Mouse (Mus musculus) limb, embryonic 12.5 days (tissue): ENCODE measurements at regions not wholly inside any gene's neighbourhood (a gene's known extent, or its start where the extent isn't known, plus 50 kb on each side); places are given as distances from the start of the nearest gene placed in this dataset.

Source experiments
- ATAC-seq: fragments of 200-750 bp; cut with Nextera tagmentation; 2 replicates; pipeline ENCODE4 v1.8.0; 2017; ENCODE audit warnings: low read depth, moderate TSS enrichment; ENCODE audit not compliant: insufficient number of reproducible peaks, insufficient read depth, low FRiP score, low TSS enrichment
- H3K27ac ChIP-seq: fragments of 300-500 bp; sonication (generic); 2 replicates; pipeline ENCODE4 v1.5.1; 2016; ENCODE audit warnings: mild to moderate bottlenecking, moderate library complexity
- H3K27me3 ChIP-seq: fragments of 300-500 bp; sonication (generic); 2 replicates; pipeline ENCODE4 v1.6.1; 2016; ENCODE audit warnings: mild to moderate bottlenecking, moderate library complexity
- H3K36me3 ChIP-seq: fragments of 300-500 bp; sonication (generic); 2 replicates; pipeline ENCODE4 v1.6.1; 2016; ENCODE audit warnings: mild to moderate bottlenecking, moderate library complexity
- H3K4me1 ChIP-seq: fragments of 300-500 bp; sonication (generic); replicated peaks from 2 replicates; pipeline ENCODE4 v1.6.1; 2016
- H3K4me2 ChIP-seq: fragments of 300-500 bp; sonication (generic); 2 replicates; pipeline ENCODE4 v1.6.1; 2016; ENCODE audit warnings: mild to moderate bottlenecking, moderate library complexity
- H3K4me3 ChIP-seq: fragments of 300-500 bp; sonication (generic); replicated peaks from 2 replicates; pipeline ENCODE4 v1.5.1; 2016; ENCODE audit warnings: mild to moderate bottlenecking
- H3K9ac ChIP-seq: fragments of 300-500 bp; sonication (generic); replicated peaks from 2 replicates; pipeline ENCODE4 v1.6.1; 2016; ENCODE audit warnings: mild to moderate bottlenecking, moderate library complexity
- H3K9me3 ChIP-seq: fragments of 300-500 bp; sonication (generic); 2 replicates; pipeline ENCODE4 v1.6.1; 2016; ENCODE audit warnings: mild to moderate bottlenecking, moderate library complexity
- WGBS: fragments of 180-500 bp; shearing (Covaris S2); methylation state at CpG from one replicate; pipeline ENCODE4 v1.1.7; 2016; 5-methylcytosine and 5-hydroxymethylcytosine counted together

GRCm38 (mm10) chr8:87208036-87208435, 264.4 kb downstream of the Cbln1 start:
- Histone ChIP-seq H3K27me3 (no peaks in the 10 kb centered on the region), H3K4me2 (no peak overlapping the region), H3K36me3 (no peaks in the 10 kb centered on the region), H3K4me1 (peaks cover 39% of the 10 kb centered on the region), H3K27ac (peak overlapping the region; percentile 32; the same call in 1 of the 2 replicates), H3K4me3 (no peak overlapping the region), H3K9me3 (no peaks in the 10 kb centered on the region), H3K9ac (no peak overlapping the region)
- ATAC-seq, result no peak

GRCm38 (mm10) chr8:87202639-87203160, 269.7 kb downstream of the Cbln1 start:
- Histone ChIP-seq H3K9ac (no peak overlapping the region), H3K4me2 (no peak overlapping the region), H3K4me1 (peaks cover 37% of the 10 kb centered on the region), H3K27ac (no peak overlapping the region), H3K36me3 (no peaks in the 10 kb centered on the region), H3K27me3 (no peaks in the 10 kb centered on the region), H3K4me3 (no peak overlapping the region), H3K9me3 (no peaks in the 10 kb centered on the region)
- no peak for ATAC-seq
- WGBS, result 84% methylated on average over 7 of the region's 7 CpGs

GRCm38 (mm10) chr8:87199461-87200131, 272.8 kb downstream of the Cbln1 start:
- 2% methylated on average over 8 of the region's 8 CpGs for WGBS
- no peaks in the 10 kb centered on the region for H3K36me3 ChIP-seq
- H3K27me3 ChIP-seq, result no peaks in the 10 kb centered on the region
- peak; percentile 56; the same call in 1 of the 2 replicates for ATAC-seq
- H3K4me2 ChIP-seq, result peak overlapping the region; percentile 30
- no peak overlapping the region for H3K4me3 ChIP-seq
- peak overlapping the region; percentile 20 for H3K27ac ChIP-seq
- no peaks in the 10 kb centered on the region for H3K9me3 ChIP-seq
- peaks cover 50% of the 10 kb centered on the region for H3K4me1 ChIP-seq
- no peak overlapping the region for H3K9ac ChIP-seq

GRCm38 (mm10) chr8:87197867-87198536, 274.4 kb downstream of the Cbln1 start:
- H3K4me3 ChIP-seq, result no peak overlapping the region
- ATAC-seq, result no peak
- 21% methylated on average over 8 of the region's 8 CpGs for WGBS
- H3K9me3 ChIP-seq, result no peaks in the 10 kb centered on the region
- H3K27me3 ChIP-seq, result no peaks in the 10 kb centered on the region
- H3K9ac ChIP-seq, result no peak overlapping the region
- H3K36me3 ChIP-seq, result no peaks in the 10 kb centered on the region
- H3K4me2 ChIP-seq, result no peak overlapping the region
- peak overlapping the region; percentile 12; the same call in 1 of the 2 replicates for H3K27ac ChIP-seq
- peaks cover 50% of the 10 kb centered on the region for H3K4me1 ChIP-seq

- no peaks in the 10 kb centered on the region for H3K27me3 ChIP-seq
- no peak for ATAC-seq
- WGBS, result 10% methylated on average over 5 of the region's 5 CpGs
- no peak overlapping the region for H3K4me2 ChIP-seq
- H3K36me3 ChIP-seq, result no peaks in the 10 kb centered on the region
- no peaks in the 10 kb centered on the region for H3K9me3 ChIP-seq
- H3K4me1 ChIP-seq, result peaks cover 45% of the 10 kb centered on the region
- H3K9ac ChIP-seq, result no peak overlapping the region
- H3K27ac ChIP-seq, result 0 out of 2 replicates have a peak overlapping the region, but pooled peaks have one; percentile 18
- no peak overlapping the region for H3K4me3 ChIP-seq
Measured at GRCm38 (mm10) chr8:87197000-87197399, 275.4 kb downstream of the Cbln1 start.

- no peaks in the 10 kb centered on the region for H3K9me3 ChIP-seq
- H3K36me3 ChIP-seq, result no peaks in the 10 kb centered on the region
- WGBS, result 43% methylated on average over 5 of the region's 5 CpGs
Measured at GRCm38 (mm10) chr8:87196050-87196449, 276.4 kb downstream of the Cbln1 start.

GRCm38 (mm10) chr8:87189791-87190385, 282.5 kb downstream of the Cbln1 start:
- Histone ChIP-seq H3K36me3 (no peaks in the 10 kb centered on the region), H3K27ac (peak overlapping the region; percentile 77), H3K27me3 (no peaks in the 10 kb centered on the region), H3K9me3 (peaks cover 4% of the 10 kb centered on the region; the same call in 1 of the 2 replicates), H3K4me1 (peaks cover 7% of the 10 kb centered on the region), H3K9ac (no peak overlapping the region), H3K4me2 (no peak overlapping the region), H3K4me3 (no peak overlapping the region)
- peak; percentile 34; the same call in 1 of the 2 replicates for ATAC-seq
- WGBS, result 28% methylated on average over 13 of the region's 13 CpGs

More at GRCm38 (mm10) chr8:87196050-87196449, 276.4 kb downstream of the Cbln1 start:
- no peak overlapping the region for H3K27ac ChIP-seq
- no peaks in the 10 kb centered on the region for H3K27me3 ChIP-seq
- no peak overlapping the region for H3K4me3 ChIP-seq
- H3K9ac ChIP-seq, result no peak overlapping the region
- H3K4me2 ChIP-seq, result no peak overlapping the region
- ATAC-seq, result no peak
- H3K4me1 ChIP-seq, result peaks cover 45% of the 10 kb centered on the region

- no peaks in the 10 kb centered on the region for H3K27me3 ChIP-seq
- no peak for ATAC-seq
- H3K36me3 ChIP-seq, result no peaks in the 10 kb centered on the region
- peaks cover 4% of the 10 kb centered on the region; the same call in 1 of the 2 replicates for H3K4me1 ChIP-seq
- WGBS, result 56% methylated on average over 4 of the region's 4 CpGs
- no peak overlapping the region for H3K4me3 ChIP-seq
- H3K9me3 ChIP-seq, result no peaks in the 10 kb centered on the region
- H3K9ac ChIP-seq, result no peak overlapping the region
- no peak overlapping the region for H3K27ac ChIP-seq
- no peak overlapping the region for H3K4me2 ChIP-seq
Measured at GRCm38 (mm10) chr8:87182888-87183287, 289.5 kb downstream of the Cbln1 start.

- no peaks in the 10 kb centered on the region for H3K27me3 ChIP-seq
- H3K36me3 ChIP-seq, result no peaks in the 10 kb centered on the region
- H3K4me2 ChIP-seq, result no peak overlapping the region
- peaks cover 10% of the 10 kb centered on the region; the same call in 1 of the 2 replicates for H3K4me1 ChIP-seq
- H3K9ac ChIP-seq, result no peak overlapping the region
- WGBS, result 80% methylated on average over 4 of the region's 4 CpGs
- no peak for ATAC-seq
- H3K9me3 ChIP-seq, result no peaks in the 10 kb centered on the region
- H3K27ac ChIP-seq, result no peak overlapping the region
- no peak overlapping the region for H3K4me3 ChIP-seq
Measured at GRCm38 (mm10) chr8:87178561-87178960, 293.5 kb upstream of the N4bp1 start.

GRCm38 (mm10) chr8:87177620-87178019, 292.6 kb upstream of the N4bp1 start:
- Histone ChIP-seq H3K4me1 (peaks cover 10% of the 10 kb centered on the region; the same call in 1 of the 2 replicates), H3K27me3 (no peaks in the 10 kb centered on the region), H3K9me3 (no peaks in the 10 kb centered on the region), H3K4me3 (no peak overlapping the region), H3K27ac (no peak overlapping the region), H3K9ac (no peak overlapping the region), H3K4me2 (no peak overlapping the region), H3K36me3 (no peaks in the 10 kb centered on the region)
- ATAC-seq, result no peak
- 60% methylated on average over 6 of the region's 6 CpGs for WGBS

GRCm38 (mm10) chr8:87175097-87175496, 290.0 kb upstream of the N4bp1 start:
- Histone ChIP-seq H3K9ac (no peak overlapping the region), H3K27me3 (no peaks in the 10 kb centered on the region), H3K27ac (no peak overlapping the region), H3K4me3 (no peak overlapping the region), H3K4me2 (no peak overlapping the region), H3K36me3 (no peaks in the 10 kb centered on the region), H3K4me1 (peaks cover 9% of the 10 kb centered on the region; the same call in 1 of the 2 replicates), H3K9me3 (no peaks in the 10 kb centered on the region)
- no peak for ATAC-seq
